Mouse (Mus musculus): ENCODE data around the gene Syt2.

DNA sequence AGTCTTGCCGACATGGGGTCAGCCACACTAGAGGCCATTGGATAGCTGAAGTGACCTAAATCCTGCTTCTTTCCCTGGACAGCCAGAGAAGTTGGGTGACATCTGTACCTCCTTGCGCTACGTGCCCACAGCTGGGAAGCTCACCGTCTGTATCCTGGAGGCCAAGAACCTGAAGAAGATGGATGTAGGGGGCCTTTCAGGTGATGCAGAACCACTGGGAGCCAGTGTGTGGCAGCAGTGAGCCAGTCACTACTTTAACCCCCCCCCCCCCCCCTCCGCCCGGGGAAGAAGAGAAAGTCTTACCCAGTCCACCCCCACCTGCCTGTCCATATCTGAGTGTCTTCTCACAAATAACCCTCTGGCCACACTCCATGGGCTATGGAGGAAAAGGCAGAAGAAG lies 99.2 kb downstream of the Syt2 start:
- TF ChIP-seq CTCF (IDR thresholded peaks at IDR 0.05; ENCODE audit: borderline replicate concordance, extremely low read depth, insufficient read depth, insufficient read length) (peak; percentile 53; the same call in 1 of the 2 replicates), POLR2A (IDR thresholded peaks at IDR 0.05; ENCODE audit: borderline replicate concordance, extremely low read depth, insufficient read depth, insufficient read length, poor library complexity, severe bottlenecking) (no peak)

Data from brain, embryonic 14.5 days (tissue).